Mouse (Mus musculus): ENCODE data around the gene Ccdc42. TPM values are rescaled to one million over a fixed set of nuclear protein-coding genes. Genes with fewer than 3 reads are reported as not detected.
A peak's percentile ranks its signal among the peaks of the same experiment; 100 is the strongest.

Gene Ccdc42
- total and polyA plus RNA-seq, 3 experiments: not detected

- Histone ChIP-seq H3K4me1 (ENCODE audit: control insufficient read depth in 1 of 2, insufficient read depth in 2 of 2) (no peaks in the 10 kb centered on the region), H3K27ac (ENCODE audit: insufficient read depth, low read depth) (no peak overlapping the region), H3K9me3 (replicated peaks; ENCODE audit: low read length) (no peaks in the 10 kb centered on the region), H3K79me2 (replicated peaks; ENCODE audit: control insufficient read depth, extremely low read depth, insufficient read depth, poor library complexity, severe bottlenecking) (no peaks in the 10 kb centered on the region), H3K4me2 (ENCODE audit: insufficient read depth, low read depth, poor library complexity, severe bottlenecking) (no peak overlapping the region), H3K9ac (ENCODE audit: insufficient read depth, low read depth) (no peak overlapping the region), H3K36me3 (replicated peaks in 1 of 2; ENCODE audit: control insufficient read depth in 1 of 2, insufficient read depth in 1 of 2, low read length in 1 of 2) (no peaks in the 10 kb centered on the region), H3K27me3 (replicated peaks) (peaks cover 23% of the 10 kb centered on the region), H3K4me3 (replicated peaks in 1 of 3; ENCODE audit: low read depth in 2 of 3, low read length in 2 of 3, poor library complexity in 1 of 3) (no peak overlapping the region)
- in situ Hi-C loops (cut with MboI; ENCODE audit: low pct_ligation_motif_present, low pct_unique_long_range_greater_than_20kb, low sequenced_read_pairs) (loop anchor here (5.0 to 10.0 kb wide), 2 partner anchors 118 to 216 kb away; no protein-coding TSS in a partner anchor), dilution Hi-C loops (cut with MboI; ENCODE audit: extremely low pct_ligation_motif_present, extremely low pct_unique_long_range_greater_than_20kb, low sequenced_read_pairs) (no loop called here)
- peak; percentile 84 for DNase-seq (ENCODE audit: extremely low read depth)
- TF ChIP-seq PAX5 (IDR thresholded peaks at IDR 0.05; ENCODE audit: low read length) (no peak), MEF2A (IDR thresholded peaks at IDR 0.05; ENCODE audit: borderline replicate concordance, low read depth, low read length) (no peak), BHLHE40 (IDR thresholded peaks at IDR 0.05; ENCODE audit: low read depth, low read length) (no peak), SMC3 (IDR thresholded peaks at IDR 0.05; ENCODE audit: low read depth, low read length) (peak; percentile 95), CTCF (conservative IDR thresholded peaks at IDR 0.05 in 1 of 2, IDR thresholded peaks at IDR 0.05 in 1 of 2; ENCODE audit: low read depth in 2 of 2, low read length in 2 of 2) (peak; percentile 94 to 97), JUND (conservative IDR thresholded peaks at IDR 0.05; ENCODE audit: low read depth, low read length) (no peak), RAD21 (IDR thresholded peaks at IDR 0.05; ENCODE audit: low read depth, low read length) (peak; percentile 74), ZC3H11A (IDR thresholded peaks at IDR 0.05; ENCODE audit: low read depth, low read length) (peak; percentile 51)
Observed at GRCm38 (mm10) chr11:68589055-68589809, 2.4 kb downstream of the Ccdc42 start.

GRCm38 (mm10) chr11:68591708-68592107 is 4.9 kb downstream of the Ccdc42 start:
- Histone ChIP-seq H3K9me3 (replicated peaks; ENCODE audit: low read length) (no peaks in the 10 kb centered on the region), H3K9ac (ENCODE audit: insufficient read depth, low read depth) (no peak overlapping the region), H3K27ac (ENCODE audit: insufficient read depth, low read depth) (no peak overlapping the region), H3K4me1 (ENCODE audit: control insufficient read depth in 1 of 2, insufficient read depth in 2 of 2) (no peaks in the 10 kb centered on the region), H3K4me2 (ENCODE audit: insufficient read depth, low read depth, poor library complexity, severe bottlenecking) (no peak overlapping the region), H3K27me3 (replicated peaks) (peaks cover 20% of the 10 kb centered on the region), H3K79me2 (replicated peaks; ENCODE audit: control insufficient read depth, extremely low read depth, insufficient read depth, poor library complexity, severe bottlenecking) (no peaks in the 10 kb centered on the region), H3K4me3 (replicated peaks in 1 of 3; ENCODE audit: low read depth in 2 of 3, low read length in 2 of 3, poor library complexity in 1 of 3) (no peak overlapping the region), H3K36me3 (replicated peaks in 1 of 2; ENCODE audit: control insufficient read depth in 1 of 2, insufficient read depth in 1 of 2, low read length in 1 of 2) (no peaks in the 10 kb centered on the region)
- dilution Hi-C loops (cut with MboI; ENCODE audit: extremely low pct_ligation_motif_present, extremely low pct_unique_long_range_greater_than_20kb, low sequenced_read_pairs) (no loop called here), in situ Hi-C loops (cut with MboI; ENCODE audit: low pct_ligation_motif_present, low pct_unique_long_range_greater_than_20kb, low sequenced_read_pairs) (no loop called here)
- DNase-seq (ENCODE audit: extremely low read depth): no peak
- TF ChIP-seq NELFE (IDR thresholded peaks at IDR 0.05; ENCODE audit: low read depth, low read length) (no peak), HCFC1 (IDR thresholded peaks at IDR 0.05; ENCODE audit: low read depth, low read length) (no peak), CHD1 (IDR thresholded peaks at IDR 0.05; ENCODE audit: low read depth, low read length) (no peak), MYC (IDR thresholded peaks at IDR 0.05; ENCODE audit: low read depth, low read length) (no peak), MAX (IDR thresholded peaks at IDR 0.05; ENCODE audit: low read length) (no peak)

GRCm38 (mm10) chr11:68593247-68593646 is 6.4 kb downstream of the Ccdc42 start:
- H3K9ac ChIP-seq (ENCODE audit: insufficient read depth, low read depth): no peak overlapping the region
- dilution Hi-C loops (cut with MboI; ENCODE audit: extremely low pct_ligation_motif_present, extremely low pct_unique_long_range_greater_than_20kb, low sequenced_read_pairs) (no loop called here), in situ Hi-C loops (cut with MboI; ENCODE audit: low pct_ligation_motif_present, low pct_unique_long_range_greater_than_20kb, low sequenced_read_pairs) (no loop called here)
- no peak overlapping the region for H3K4me2 ChIP-seq (ENCODE audit: insufficient read depth, low read depth, poor library complexity, severe bottlenecking)
- H3K4me3 ChIP-seq (replicated peaks in 1 of 3; ENCODE audit: low read depth in 2 of 3, low read length in 2 of 3, poor library complexity in 1 of 3): no peak overlapping the region
- peaks cover 17% of the 10 kb centered on the region for H3K27me3 ChIP-seq (replicated peaks)
- no peaks in the 10 kb centered on the region for H3K9me3 ChIP-seq (replicated peaks; ENCODE audit: low read length)
- H3K27ac ChIP-seq (ENCODE audit: insufficient read depth, low read depth): no peak overlapping the region
- H3K36me3 ChIP-seq (replicated peaks in 1 of 2; ENCODE audit: control insufficient read depth in 1 of 2, insufficient read depth in 1 of 2, low read length in 1 of 2): no peaks in the 10 kb centered on the region
- H3K4me1 ChIP-seq (ENCODE audit: control insufficient read depth in 1 of 2, insufficient read depth in 2 of 2): peaks cover 3 to 4% of the 10 kb centered on the region in 2 experiments; a peak in 2 of 4 replicates
- DNase-seq (ENCODE audit: extremely low read depth): no peak
- H3K79me2 ChIP-seq (replicated peaks; ENCODE audit: control insufficient read depth, extremely low read depth, insufficient read depth, poor library complexity, severe bottlenecking): no peaks in the 10 kb centered on the region
- TF ChIP-seq ZMIZ1 (IDR thresholded peaks at IDR 0.05; ENCODE audit: low read depth, low read length) (no peak), MAFK (IDR thresholded peaks at IDR 0.05; ENCODE audit: insufficient replicate concordance, low read length) (no peak), BHLHE40 (IDR thresholded peaks at IDR 0.05; ENCODE audit: low read depth, low read length) (no peak)
